Mouse (Mus musculus) lung, postnatal 0 days (tissue): ENCODE results near the gene Arhgap10.

ENCODE experiments used
- CTCF ChIP-seq: IDR thresholded peaks from 2 replicates; pipeline ENCODE4 v1.5.1; 2016; ENCODE audit warnings: antibody characterized with exemption, mild to moderate bottlenecking
- EP300 ChIP-seq: IDR thresholded peaks from 2 replicates; pipeline ENCODE4 v1.6.1; 2016; ENCODE audit warnings: antibody characterized with exemption, mild to moderate bottlenecking, control low read depth

- TF ChIP-seq EP300 = no peak
- TF ChIP-seq CTCF = no peak
These were observed 189.3 kb downstream of the Arhgap10 start for GRCm38 (mm10) chr8:77328473-77328872.
